Mouse (Mus musculus): ENCODE data around the gene Gm44805.
"Not testable (repeated sequence)": the region's sequence is repeated elsewhere in the genome, so short reads cannot be mapped to it uniquely, and the experiment has no call there.

Gene Gm44805

DNA sequence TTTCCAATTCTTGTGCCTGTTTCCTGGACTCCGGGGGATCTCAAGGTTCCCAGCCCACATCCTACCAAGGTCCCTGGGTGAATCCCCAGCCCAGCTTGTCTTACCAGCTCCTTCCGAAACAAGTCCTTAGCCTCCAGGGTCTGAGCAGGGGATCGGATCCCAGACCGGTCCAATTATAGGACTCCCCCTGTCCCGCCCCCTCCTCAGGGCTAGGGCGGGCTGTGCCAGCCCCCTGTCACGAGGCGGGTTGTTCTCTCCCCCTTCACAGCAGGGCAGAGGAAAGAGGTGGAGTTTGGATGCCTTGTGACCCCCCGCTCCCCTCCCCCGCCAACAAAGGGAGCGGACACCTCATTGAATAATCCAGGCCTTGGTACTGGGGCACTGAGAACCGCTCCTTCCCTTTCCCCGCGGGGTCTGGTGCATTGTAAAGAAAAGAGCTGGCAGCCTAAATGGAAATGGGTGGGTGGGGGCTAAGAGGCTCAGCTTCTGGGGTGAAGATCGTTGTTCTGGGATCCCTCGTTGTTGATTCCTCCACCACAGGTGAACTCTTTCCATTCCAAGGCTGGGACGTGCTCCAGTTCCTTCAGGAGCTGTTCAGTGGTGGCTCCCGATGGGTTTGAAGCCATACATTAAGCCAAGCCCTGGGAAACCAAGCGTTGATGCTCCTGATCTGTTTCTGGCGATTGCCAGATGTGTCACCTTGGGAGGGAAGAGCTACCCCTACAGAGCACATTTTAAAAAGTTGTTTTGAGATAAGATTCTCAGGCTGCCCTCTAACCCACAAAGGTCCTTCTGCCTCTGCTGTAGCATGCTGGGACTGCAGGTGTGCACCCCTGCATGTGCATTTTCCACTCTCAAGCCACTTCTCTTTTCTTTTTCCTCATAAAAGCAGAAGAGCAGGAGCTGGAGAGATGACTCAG, 17.9 kb upstream of the Gm44805 start, which contains the start of gene Apoe:
Apoe (minus strand) TSS at position 282 of the 920 bp plus-strand sequence.
- DNase-seq: peak; percentile 30 to 56

DNA sequence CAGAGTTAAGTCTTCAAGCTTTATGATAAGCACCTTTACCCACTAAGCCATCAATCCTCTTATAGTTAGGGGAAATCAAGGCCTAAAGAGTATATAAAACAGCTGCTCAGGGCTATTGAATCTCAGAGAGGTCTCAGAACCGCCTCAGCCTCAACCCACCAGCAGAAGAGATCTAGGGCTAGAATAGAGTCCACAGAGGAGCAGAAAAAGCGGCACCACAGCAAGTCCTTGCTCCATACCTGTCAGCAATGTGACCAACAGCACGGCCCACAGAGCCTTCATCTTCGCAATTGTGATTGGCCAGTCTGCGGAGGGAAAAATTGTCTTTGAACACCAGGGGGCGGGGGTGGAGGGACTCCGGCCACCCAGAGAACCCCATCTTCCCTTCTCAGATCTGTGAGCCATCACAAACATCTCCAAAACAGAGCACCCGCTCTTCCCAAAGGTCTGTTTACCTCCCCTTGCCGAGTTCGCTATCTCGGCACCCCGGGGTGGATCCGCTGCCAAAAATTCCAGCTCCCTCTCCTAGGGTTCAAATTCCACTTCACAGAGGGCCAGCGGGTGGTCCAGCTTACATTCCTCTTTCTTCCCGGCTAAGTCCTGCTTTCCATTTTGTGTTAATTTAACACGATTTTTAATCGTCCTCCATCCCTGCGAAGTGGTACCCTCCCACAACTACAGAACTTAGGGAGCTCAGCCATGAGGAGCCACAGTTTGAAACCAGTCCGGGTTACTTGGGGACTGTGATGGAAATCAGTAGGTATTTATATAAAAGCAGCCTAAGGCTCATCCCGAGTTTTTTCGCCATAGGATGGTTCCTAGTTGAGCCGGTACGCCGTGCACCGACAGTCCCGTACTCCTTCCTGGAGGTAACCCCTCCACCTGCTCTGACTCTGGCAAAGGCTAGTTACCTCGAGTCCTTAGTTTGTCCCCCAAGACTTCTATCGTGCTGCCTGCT, 17.0 kb upstream of the Gm44805 start:
- DNase-seq: no peak

DNA sequence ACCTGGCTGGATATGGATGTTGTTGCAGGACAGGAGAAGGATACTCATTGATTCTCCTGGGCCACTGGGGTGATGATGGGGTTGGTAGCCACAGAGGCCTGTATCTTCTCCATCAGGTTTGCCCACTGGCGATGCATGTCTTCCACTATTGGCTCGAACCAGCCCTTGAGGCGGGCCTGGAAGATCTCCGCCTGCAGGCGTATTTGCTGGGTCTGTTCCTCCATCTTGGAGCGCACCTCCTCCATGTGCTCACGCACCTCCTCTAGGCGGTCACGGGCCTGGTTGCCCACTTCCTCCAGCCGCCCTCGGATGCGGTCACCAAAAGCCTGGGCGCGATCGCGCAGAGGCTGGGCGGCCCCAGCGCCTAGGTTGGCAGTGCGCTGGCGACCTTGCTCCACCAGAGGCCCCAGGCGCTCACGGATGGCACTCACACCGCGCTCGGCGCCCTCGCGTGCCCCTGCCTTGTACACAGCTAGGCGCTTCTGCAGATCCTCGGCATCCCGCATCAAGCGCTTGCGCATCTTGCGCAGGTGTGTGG, 15.2 kb upstream of the Gm44805 start:
- DNase-seq: no peak

DNA sequence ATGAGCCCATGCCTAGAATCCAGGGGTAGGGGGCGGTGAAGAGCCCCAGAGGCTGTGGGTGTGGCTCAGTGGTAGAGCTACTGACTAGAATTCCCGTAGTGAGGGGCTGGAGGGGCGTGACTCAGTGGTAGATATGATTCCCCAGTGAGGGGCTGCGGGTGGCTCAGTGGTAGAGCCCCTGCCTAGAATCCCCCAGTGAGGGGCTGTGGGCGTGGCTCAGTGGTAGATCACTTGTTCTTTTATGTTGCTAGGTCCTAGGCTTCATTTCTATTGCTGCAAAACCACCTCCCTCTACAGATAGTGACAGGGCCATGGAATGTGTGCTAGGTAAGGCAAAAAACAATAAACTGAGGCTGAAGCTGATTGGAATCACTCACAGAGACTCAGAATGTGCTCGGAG, 14.7 kb upstream of the Gm44805 start:
- no peak for DNase-seq

DNA sequence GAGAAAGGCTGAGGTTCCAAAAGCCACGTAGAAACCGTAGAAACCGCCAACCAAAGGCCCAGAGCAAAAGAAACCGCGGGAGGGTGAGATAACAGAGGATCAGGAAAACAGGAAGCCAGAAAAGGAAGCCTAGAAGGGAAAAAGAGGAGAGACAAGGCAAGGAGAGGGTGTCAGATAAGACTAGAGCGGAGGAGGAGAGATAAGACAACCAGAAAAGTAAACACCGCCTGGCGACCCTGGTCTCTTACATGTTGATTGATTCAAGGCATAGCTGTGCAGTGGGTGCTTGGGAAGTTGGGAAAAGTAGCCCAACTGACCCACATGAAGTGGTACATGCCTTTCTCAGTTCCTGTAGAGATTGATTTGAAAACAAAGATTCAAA, 14.0 kb upstream of the Gm44805 start:
- no peak for DNase-seq

DNA sequence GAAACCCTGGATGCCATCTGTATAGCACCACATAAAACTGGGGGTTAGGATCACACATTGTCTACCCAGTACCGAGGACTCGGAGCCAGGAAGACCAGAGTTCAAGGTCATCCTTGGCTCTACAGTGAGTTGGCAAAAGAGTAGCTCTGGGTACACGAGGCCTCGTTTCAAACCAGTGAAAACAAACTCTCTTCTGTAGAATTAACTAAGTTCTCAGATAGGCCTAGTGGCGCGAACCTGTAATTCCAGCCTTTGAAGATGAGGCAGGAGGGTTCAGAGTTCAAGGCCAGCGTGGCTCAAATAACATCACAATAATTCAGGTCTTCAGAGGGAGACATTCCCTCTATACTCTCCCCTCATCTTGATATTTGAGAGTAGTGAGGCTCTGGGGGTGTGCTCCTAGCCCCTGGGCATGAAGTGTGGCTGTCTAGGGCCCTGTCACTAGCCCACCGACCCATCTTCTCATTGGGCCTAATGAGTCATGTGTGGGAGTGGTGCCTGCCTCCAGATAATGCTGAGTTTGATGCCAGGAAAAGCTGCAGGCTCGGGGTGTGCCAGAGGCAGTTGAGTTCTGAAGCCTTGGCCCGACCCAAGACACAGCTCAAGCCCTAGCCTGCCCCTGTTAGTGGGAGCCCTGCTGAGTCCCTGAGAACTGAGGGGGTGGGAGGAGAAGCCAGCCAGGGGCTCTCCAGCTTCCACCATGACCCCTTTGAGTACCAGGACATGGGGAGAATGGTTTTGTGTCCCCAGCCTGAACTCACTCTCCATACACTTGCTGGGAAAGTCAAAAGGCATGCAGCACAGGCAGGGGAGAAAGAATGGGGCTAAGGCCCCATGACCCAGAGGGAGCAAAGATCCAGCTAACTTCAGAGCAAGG, 13.4 kb upstream of the Gm44805 start:
- no peak for DNase-seq

DNA sequence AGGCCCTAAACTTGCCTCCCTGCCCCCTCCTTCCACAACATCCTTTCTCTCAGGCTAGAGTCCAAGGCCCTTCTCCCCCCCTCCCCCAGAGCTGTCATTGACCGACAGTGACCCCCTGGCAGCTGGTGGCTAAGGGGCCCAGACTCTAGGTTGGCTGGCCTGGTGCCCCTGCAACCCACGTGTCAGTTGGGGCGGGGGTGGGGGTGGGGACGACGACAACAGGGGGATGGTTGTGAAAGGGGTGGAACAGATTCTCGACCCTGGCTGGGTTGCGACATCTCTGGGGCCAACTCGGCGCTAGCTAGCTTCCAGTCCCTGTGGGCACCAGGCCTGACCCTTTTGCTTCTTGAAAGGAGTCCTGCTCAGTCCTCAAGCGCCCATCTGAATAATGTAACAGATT, 12.2 kb upstream of the Gm44805 start:
- DNase-seq: no peak

DNA sequence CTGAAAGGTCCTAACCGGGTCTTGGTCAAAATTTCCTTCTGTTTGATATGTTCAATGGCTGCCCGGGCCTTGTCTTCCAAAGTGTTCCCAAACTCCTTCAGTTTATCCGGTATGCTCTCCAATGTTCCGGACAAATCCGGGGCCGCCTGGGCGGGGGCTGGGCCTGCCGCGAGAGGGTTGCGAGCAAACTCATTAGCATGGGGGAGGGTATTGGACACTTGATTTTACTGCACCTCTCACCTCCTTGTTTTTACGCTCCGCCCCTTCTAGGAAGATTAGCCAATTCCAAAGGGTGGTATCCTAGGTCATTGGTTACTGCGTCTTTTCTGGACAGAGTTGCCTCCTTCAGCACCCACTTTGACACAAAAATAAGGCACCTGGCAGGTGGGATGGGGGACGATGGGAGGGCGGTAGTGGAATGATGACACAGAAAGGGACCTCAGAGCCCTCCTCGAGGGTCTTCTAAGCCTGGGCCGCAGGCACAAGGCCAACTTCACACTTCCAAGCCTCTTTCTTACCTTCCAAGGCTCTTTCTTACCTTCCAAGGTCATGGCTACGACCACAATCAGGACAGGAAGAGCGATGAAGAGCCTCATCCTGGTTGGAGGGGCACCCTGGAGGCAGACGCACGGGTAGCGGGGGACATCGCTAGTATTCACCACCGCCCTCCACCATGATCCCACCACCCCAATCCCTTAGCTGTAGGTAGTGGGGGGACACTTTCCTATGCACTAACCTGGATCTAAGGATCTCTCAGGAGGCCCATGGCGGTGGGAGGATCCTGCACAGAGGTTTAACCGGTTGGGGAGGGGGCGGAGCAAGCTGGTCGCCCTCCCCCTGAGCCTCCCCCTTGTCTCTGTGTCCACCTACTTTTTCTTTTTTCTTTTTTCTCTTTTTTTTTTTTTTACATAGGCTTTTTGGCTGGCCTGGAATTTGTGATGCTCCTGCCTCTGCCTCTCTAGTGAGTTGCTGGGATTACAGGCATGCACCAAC, 10.9 kb upstream of the Gm44805 start, which contains the start of gene Apoc1:
Apoc1 (minus strand) TSS at position 788 of the 993 bp plus-strand sequence.
- DNase-seq: no peak

DNA sequence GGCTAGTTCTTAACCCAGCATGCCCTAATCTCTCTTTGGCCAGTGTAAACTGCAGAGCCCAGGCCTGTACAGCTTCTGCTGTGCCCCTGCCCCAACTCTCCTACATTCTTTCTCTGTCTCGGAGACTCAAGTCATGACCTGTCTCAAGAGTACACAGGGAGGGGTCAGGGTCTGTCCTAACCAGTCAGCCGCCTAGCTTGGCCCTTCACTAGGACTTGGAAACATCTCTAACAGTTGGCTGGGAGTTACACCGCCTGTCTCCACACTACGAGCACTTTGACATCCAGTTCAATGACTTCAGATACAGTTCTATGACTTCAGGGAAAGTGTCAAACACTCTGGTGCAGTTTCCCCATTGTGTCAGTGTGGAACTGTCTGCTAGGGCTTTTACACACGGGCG, 10.2 kb upstream of the Gm44805 start:
- DNase-seq: no peak

DNA sequence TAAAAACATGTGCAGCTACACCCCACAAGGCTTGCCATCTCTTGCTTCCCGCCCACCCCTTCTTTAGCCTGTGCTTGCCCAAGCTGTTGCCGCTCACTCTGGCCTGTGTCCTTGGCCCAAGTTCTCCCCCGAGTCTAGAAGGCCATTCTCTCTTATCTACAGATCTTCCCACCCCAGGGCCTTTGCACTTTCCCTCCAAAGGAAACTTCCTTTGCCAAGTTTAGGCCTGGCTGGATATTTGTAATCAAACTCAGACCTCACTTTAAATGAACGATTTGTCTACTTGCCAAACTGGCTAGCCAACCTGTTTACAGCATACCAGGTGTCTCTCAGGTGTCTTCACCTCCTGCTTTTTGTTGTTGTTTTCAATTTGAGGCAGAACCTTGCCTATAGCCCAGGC, 9.6 kb upstream of the Gm44805 start:
- DNase-seq: no peak

DNA sequence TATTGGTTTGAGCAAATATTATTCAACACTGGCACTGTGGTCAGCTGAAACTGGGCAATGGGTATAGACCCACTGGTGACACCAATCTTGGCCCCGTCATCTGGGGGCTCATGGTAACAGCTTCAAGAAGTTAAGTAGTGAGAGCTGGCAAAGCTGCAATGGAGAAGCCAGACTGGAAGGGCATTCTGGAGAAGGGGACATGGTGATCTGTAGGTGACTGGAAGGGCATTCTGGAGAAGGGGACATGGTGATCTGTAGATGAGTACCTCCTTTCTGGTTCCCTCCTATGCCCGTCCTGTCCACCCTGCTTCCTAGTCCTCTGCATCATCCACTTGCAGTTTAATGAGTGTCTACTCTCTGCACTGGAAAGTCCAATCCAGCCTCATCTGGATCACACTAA, 7.4 kb upstream of the Gm44805 start:
- DNase-seq: no peak

DNA sequence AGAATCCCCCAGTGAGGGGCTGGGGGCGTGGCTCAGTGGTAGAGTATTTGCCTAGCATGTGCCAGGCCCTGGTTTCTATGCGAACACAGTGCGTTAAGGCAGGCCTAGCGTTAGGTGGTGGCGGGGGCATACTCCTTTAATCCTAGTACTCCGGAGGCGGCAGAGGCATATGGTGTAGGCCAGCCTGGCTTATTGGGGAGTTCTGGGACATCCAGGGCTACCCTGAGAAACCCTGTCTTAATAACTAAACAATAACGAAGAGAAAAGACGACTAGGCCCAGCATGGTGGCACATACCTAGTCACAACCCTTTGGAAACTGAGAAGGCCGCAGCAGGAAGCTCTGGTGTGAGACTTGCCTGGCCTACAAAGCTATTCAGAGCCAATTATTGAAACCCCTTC, 6.9 kb upstream of the Gm44805 start:
- DNase-seq: no peak

DNA sequence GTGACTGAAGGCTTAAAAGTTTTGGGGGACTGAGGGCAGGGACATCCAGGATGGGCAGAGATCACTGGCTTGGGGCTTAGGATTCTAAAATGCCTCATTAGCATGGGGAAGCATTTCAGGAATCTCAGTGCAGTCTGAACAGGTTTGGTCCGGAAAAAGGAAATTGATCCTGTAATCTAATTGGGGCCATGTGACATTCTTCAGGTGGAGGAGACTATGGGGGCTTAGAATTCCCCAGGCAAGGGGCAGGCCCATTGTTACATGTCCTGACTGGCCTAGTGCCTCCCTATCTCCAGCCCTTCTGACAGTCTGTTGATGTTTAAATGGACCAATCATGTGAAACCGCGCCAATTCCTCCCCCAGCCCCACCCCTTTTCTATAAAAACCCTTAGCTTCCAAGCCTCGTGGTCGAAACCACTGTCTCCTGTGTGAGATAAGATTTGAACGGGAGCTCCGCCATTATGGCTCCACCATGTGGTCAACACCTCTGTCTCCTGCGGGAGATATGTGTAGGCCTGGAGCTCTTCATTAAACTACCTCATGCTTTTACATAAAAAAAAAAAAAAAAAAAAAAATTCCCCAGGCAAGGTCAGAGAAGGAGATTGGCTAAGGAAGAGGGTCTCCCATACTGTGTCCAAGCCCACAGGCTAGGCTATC, 5.8 kb upstream of the Gm44805 start:
- DNase-seq: not testable (repeated sequence)

DNA sequence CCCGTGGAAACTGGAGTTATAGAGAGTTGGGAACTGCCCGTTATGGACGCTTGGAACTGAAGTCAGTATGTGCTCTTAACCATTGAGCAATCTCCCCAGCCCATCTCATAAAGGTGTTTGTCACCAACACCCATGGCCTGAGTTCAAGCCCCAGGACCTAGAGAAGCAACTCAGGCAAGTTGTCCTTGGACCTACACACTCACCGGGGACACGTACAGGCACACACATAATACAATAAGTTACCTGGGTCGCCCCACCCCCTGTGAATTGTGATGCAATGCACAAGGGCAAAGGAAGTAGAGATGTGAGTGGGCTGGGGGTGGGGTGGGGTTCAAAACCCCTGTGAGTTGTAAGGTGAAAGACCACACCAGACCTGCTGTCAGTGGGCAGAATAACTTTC, 5.3 kb upstream of the Gm44805 start:
- no peak for DNase-seq

DNA sequence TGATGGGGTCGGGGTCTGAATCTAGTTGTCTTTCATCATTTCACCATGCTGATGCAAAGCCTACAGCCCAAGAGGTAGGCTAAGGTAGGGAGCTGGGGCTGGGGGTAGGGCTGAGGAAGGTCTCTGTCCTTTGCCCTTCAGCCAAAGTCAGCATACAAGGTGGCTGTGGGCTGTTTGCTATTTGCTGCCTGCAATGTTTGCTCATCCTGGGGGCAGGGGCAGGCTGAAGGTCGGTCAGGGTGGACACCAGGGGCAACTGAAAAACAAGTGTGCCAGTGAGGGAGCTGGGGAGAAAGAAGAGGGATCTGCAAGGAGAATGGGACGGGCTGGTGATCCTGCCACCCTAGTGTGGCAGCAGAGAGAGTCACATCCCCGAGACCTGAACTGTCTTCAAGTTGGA, 4.2 kb upstream of the Gm44805 start:
- DNase-seq: no peak

DNA sequence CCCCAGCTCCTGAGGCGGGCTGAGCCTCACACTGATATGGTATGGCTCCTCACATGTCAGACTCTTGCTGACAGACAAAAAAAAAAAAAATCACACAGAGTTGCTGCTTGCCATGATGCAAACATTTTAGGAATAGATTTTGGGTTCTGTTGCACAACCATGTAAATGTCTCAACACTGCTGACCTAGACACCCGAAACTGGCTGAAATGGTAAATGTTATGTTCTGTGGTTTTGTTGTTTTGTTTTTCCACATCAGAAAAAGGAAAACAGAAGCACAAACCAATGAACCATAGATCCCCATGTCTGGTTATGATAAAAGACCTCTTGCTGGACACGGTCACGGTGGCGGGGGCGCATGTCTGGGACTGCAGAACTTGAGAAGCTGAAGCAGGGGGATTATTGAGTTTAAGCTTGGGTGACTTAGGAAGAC, 2.6 kb upstream of the Gm44805 start:
- no peak for DNase-seq

DNA sequence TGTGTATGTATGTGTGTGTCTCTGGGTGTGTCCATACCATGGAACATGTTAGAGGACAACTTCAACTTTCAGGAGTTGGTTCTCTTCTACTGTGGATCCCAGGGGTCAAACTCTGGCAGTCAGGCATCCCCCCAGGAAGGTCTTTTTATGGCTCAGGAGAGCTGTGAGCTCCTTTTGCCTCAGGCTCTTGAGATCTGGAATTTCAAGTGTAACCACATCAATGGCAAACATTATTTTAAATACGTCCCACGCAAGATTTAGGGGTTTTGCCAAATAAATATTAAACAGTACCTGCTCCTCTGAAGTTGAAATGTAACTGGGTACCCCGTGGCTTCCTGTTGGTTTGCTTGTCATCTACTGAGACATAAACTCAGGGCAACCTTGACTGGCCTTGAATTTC, 1.8 kb upstream of the Gm44805 start:
- no peak for DNase-seq

DNA sequence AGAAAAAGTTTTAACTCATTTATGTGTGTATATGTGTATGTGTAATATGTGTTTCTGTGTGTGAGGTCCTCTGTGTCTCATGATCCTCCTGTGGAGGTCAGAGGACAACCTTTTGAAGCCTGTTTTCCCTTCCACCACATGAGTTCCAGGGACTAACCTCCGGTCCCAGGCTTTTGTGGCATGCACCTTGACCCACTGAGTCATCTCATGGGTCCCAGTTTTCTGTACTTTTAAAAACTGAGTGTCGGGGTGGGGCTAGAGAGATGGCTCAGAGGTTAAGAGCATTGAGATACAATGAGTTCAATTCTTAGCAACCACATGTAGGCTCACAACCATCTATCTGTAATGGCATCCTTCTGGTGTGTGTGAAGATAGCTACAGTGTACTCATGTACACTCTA, 521 bp downstream of the Gm44805 start:
- no peak for DNase-seq

DNA sequence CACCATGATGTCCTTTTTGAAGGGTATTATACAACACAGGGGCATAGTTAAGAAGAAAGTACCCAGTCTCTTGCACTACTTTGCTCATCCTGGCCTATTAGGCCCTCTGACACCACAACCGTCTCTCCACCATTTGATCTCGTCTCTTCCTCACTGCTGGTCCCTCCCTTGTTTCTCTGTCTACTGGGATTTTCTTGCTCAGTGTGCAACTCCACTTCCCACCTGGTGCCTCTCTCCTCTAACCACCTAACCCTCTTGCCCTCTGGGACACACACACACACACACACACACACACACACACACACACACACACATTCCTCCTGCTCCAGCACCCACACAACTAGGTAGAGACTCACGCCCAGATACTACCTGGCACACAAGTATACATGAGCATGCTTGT, 2.3 kb downstream of the Gm44805 start:
- DNase-seq: no peak

DNA sequence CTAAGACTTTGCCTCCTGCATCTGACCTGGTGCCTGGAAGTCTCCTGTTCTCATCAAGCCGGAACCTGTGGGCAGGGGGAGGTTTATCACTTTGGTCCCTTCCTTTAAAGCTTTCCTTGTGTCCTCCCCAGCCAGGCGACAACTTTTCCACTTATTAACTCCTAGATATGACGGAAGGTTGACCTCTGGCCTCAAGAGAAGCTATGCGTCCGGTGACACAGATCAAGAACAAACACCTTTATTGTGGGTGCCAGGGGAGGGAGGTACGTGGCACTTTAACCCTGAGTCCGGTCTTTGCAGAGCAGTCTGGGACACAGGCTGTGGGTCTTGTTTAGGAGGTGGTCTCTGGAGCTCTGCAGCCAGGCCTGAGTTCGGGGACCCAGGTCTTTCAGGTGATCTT, 3.4 kb downstream of the Gm44805 start, which contains the start of gene Apoc2:
Apoc2 (minus strand) TSS at position 70 of the 400 bp plus-strand sequence.
- no peak for DNase-seq

Measured in thymus, postnatal 36 days (tissue).